Mouse (Mus musculus): ENCODE measurements around the gene Prr14. TPM values are rescaled to one million over a fixed set of nuclear protein-coding genes. Genes with fewer than 3 reads are reported as not detected.
"Not testable (repeated sequence)": the region's sequence is repeated elsewhere in the genome, so short reads cannot be mapped to it uniquely, and the experiment has no call there.

Gene Prr14
- polyA plus RNA-seq (2016; fragmentation: Nextera tagmentation; extraction: Ambion mirVana) = 41.0 and 46.9 TPM in 2 replicates

DNA sequence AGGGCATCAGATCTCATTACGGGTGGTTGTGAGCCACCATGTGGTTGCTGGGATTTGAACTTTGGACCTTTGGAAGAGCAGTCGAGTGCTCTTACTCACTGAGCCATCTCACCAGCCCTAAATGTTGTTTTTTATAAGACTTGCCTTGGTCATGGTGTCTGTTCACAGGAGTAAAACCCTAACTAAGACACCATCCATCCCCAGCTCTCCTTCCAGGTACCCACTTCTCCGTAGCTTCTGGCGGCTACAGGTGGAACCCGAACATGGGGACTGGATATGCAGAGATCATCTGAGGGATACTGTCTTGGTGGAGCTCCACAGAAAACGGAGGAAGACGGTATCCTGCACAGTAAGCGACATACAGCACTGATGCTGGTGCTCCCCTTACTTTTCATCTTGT is at the start of gene Prr14:
TSS of gene Prr14 (plus strand) at position 301 of the 400 bp plus-strand sequence.
- H3K36me3 ChIP-seq = peaks cover 93% of the 10 kb centered on the region
- not testable (repeated sequence) for H3K9me3 ChIP-seq (replicated peaks); H3K4me3 ChIP-seq; H3K27me3 ChIP-seq (ENCODE audit: low read depth, poor library complexity, severe bottlenecking); DNase-seq (ENCODE audit: low spot score); H3K27ac ChIP-seq; H3K4me1 ChIP-seq
- 94% methylated on average over 8 of the region's 8 CpGs for WGBS

DNA sequence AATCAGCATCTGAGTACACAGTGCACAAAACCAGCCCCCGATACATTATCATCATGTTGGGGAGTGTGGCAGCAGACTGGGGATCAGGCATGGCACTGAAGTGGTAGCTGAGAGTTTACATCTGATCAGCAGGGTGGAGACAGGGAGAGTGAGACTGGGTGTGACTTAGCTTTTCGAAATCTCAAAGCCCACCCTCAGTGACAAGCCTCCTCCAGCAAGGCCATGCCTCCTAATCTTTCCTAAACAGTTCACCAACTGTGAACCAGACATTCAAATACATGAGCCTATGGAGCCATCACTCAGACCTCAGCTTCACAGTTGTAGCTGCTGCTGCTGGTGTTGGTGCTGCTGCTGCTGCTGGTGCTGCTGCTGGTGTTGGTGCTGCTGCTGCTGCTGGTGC is 48.0 kb upstream of the Prr14 start:
- DNase-seq (ENCODE audit: low spot score) = no peak
- Histone ChIP-seq H3K36me3 (0 out of 2 replicates have a peak, but pooled peaks cover under 1% of the 10 kb centered on the region), H3K4me3 (no peak overlapping the region), H3K9me3 (replicated peaks) (no peaks in the 10 kb centered on the region), H3K27me3 (ENCODE audit: low read depth, poor library complexity, severe bottlenecking) (no peaks in the 10 kb centered on the region), H3K4me1 (peaks cover under 1% of the 10 kb centered on the region), H3K27ac (no peak overlapping the region)
- 84% methylated on average over 2 of the region's 2 CpGs for WGBS

DNA sequence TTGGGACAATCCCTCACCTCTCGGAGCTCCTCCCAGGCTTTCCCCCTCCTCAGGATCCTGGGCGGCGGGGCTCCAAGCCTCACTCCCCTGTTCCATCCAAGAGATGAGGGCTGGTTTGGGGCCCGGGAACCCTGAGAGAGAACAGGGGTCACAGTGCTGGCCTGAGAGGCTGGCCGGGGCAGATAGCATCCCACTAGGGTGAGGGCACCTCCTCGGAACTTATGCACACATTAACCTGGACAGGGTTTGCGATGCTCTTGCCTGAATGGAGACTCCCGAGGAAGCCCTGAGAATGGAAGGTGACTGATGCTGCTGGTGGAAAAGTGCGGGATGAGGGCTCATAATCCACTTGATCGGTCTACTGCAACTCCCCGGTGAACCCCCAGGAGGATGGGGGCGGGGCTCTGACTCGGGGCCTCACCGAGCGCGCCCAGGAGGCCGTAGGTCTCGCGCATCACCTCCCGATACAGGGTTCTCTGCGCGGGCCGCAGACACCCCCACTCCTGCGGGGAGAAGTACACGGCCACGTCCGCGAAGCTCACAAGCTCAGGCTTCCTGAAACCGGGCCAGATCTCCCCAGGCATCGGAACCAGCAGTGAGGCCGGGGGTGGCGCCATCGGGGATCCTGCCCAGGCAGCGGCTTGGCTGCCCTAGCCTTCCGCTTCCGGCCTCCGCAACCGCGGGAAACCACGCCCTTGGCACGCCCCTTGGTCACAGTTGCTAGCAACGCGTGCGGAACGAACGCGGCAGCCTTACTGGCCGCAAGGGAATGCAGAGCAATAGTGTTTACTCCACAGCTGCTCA is 37.8 kb upstream of the Prr14 start, which contains the start of gene Zfp688:
TSS of gene Zfp688 (minus strand) at position 681 of the 804 bp plus-strand sequence.
- peak; percentile 98 for DNase-seq (ENCODE audit: low spot score)
- 1% methylated on average over 48 of the region's 48 CpGs for WGBS
- peak within 1 kb of the TSS; percentile 82 for H3K4me3 ChIP-seq
- peaks cover 29% of the 10 kb centered on the region for H3K36me3 ChIP-seq
- H3K4me1 ChIP-seq = peaks cover 15% of the 10 kb centered on the region
- peaks cover 15% of the 10 kb centered on the region for H3K27me3 ChIP-seq (ENCODE audit: low read depth, poor library complexity, severe bottlenecking)
- H3K27ac ChIP-seq = peak within 1 kb of the TSS; percentile 91
- no peaks in the 10 kb centered on the region for H3K9me3 ChIP-seq (replicated peaks)

DNA sequence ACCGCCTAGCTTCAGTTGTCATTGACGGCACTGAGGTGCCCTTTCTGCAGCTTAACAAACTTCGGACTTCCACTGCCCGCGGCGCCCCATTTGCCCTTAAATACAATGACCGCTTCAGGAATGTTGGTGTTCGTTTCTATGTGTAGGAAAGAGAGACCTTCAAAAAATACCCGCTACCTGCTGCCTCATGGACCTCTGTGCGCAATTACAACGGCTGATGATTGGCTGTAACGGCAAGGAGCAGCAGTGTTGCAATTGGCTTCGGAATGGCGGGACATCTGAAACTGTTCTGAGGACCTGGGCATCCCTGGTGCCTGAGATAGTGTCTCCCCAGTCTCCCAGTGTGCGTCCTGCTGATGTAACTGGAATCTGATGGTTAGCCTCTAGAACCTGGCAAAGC is 37.2 kb upstream of the Prr14 start:
- no peaks in the 10 kb centered on the region for H3K9me3 ChIP-seq (replicated peaks)
- peaks cover 29% of the 10 kb centered on the region for H3K36me3 ChIP-seq
- 0 out of 2 replicates have a peak overlapping the region, but pooled peaks have one; percentile 91 for H3K27ac ChIP-seq
- H3K27me3 ChIP-seq (ENCODE audit: low read depth, poor library complexity, severe bottlenecking) = peaks cover 15% of the 10 kb centered on the region
- peak overlapping the region; percentile 82 for H3K4me3 ChIP-seq
- WGBS = 2% methylated on average over 15 of the region's 15 CpGs
- peaks cover 15% of the 10 kb centered on the region for H3K4me1 ChIP-seq
- DNase-seq (ENCODE audit: low spot score) = no peak

DNA sequence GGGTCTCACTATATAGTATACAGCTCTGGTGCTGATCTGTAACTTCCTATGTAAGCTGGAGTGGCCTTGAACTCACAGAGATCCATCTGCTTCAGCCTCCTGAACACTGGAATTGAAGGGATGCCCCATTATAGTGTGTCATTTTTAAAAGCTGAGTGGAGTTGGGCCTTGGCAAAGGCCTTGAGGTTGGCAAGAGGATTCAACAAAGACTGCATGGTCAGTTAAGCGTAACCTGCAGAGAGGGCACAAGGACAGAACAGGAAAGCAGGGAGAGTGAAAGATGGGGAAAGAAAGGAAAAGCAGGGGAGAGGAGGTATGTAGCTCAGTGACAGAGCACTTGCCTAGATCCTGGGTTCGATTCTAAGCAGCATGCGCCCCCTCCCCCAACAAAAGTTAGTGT is 34.1 kb upstream of the Prr14 start:
- WGBS = 87% methylated on average over 3 of the region's 3 CpGs
- DNase-seq (ENCODE audit: low spot score) = no peak
- H3K27me3 ChIP-seq (ENCODE audit: low read depth, poor library complexity, severe bottlenecking) = peaks cover 15% of the 10 kb centered on the region
- H3K4me1 ChIP-seq = peaks cover 15% of the 10 kb centered on the region
- H3K36me3 ChIP-seq = no peaks in the 10 kb centered on the region
- no peak overlapping the region for H3K27ac ChIP-seq
- no peaks in the 10 kb centered on the region for H3K9me3 ChIP-seq (replicated peaks)
- no peak overlapping the region for H3K4me3 ChIP-seq

DNA sequence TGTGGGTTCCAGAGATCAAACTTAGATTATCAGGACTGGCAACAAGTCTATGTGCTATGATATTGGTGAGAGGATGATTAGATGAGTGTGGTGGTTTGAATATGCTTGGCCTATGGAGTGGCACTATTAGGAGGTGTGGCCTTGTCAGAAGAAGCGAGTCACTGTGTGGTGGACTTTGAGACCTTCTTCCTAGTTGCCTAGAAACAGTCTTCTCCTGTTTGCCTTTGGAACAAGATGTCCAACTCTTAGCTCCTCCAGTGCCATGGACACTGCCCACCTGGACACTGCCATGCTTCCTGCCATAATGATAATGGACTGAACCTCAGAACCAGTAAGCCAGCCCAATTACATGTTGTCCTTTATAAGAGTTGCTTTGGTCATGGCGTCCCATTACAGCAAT is 33.5 kb upstream of the Prr14 start:
- Histone ChIP-seq H3K27me3 (ENCODE audit: low read depth, poor library complexity, severe bottlenecking) (peaks cover 15% of the 10 kb centered on the region), H3K4me3 (no peak overlapping the region), H3K4me1 (peaks cover 14% of the 10 kb centered on the region), H3K27ac (no peak overlapping the region), H3K36me3 (no peaks in the 10 kb centered on the region), H3K9me3 (replicated peaks) (no peaks in the 10 kb centered on the region)
- DNase-seq (ENCODE audit: low spot score) = no peak
- 91% methylated on average over 2 of the region's 2 CpGs for WGBS

DNA sequence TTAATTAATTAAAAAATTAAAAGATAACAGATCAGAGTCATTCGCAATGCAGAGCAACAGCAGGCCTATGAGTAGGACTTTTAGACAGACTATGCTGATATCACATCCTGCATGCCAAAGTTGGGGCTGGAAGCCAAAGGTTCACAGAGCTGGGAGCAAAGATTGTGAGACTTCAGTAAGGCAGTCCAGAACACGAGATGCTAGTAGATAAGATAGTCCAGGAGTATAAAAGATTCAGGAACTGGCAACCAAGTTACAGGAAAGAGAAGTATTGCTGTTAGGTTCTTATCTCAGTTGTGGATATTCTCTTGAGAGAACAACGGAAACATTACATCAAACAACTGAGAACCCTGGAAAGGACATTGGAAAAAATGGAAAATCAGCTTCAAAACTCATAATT is 33.1 kb upstream of the Prr14 start:
- 76% methylated on average over 3 of the region's 3 CpGs for WGBS
- H3K4me3 ChIP-seq = no peak overlapping the region
- no peak overlapping the region for H3K27ac ChIP-seq
- peaks cover 15% of the 10 kb centered on the region for H3K27me3 ChIP-seq (ENCODE audit: low read depth, poor library complexity, severe bottlenecking)
- H3K36me3 ChIP-seq = no peaks in the 10 kb centered on the region
- no peak for DNase-seq (ENCODE audit: low spot score)
- peaks cover 10% of the 10 kb centered on the region for H3K4me1 ChIP-seq
- H3K9me3 ChIP-seq (replicated peaks) = no peaks in the 10 kb centered on the region

DNA sequence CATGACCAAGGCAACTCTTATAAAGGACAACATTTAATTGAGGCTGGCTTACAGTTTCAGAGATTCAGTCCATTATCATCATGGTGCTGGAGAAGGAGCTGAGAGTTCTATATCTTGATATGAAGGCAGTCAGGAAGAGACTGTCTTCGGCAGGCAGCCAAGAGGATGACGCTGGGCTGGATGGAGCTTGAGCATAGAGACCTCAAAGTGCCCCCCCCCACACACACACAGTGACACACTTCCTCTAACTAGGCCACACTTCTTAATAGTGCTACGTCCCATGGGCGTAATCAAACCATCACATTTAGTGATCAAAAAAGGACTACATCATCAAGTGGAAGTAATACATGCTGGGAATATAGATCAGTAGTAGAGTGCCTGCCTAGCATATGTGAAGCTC is 24.2 kb upstream of the Prr14 start:
- WGBS = 97% methylated on average over 4 of the region's 4 CpGs
- H3K27me3 ChIP-seq (ENCODE audit: low read depth, poor library complexity, severe bottlenecking) = no peaks in the 10 kb centered on the region
- no peaks in the 10 kb centered on the region; the same call in none of the 2 replicates for H3K9me3 ChIP-seq (replicated peaks)
- no peak overlapping the region for H3K4me3 ChIP-seq
- H3K4me1 ChIP-seq = no peaks in the 10 kb centered on the region
- no peak for DNase-seq (ENCODE audit: low spot score)
- no peaks in the 10 kb centered on the region for H3K36me3 ChIP-seq
- H3K27ac ChIP-seq = no peak overlapping the region

DNA sequence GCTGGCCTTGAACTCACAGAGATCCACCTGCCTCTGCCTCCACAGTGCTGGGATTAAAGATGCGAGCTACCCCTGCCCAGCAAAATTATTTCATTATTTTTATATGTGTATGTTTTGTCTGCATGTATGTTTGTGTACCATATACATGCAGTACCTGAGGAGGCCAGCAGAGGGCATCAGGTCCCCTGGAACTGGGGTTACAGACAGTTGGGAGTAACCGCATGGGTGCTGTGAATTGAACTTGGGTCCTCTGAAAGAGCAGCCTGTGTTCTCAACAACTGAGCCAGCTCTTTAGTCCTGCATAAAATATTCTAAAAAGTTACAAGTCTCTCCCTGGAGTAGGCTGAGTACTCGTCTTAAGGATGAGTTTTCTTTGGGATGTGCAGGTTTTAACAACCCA is 21.7 kb upstream of the Prr14 start:
- Histone ChIP-seq H3K9me3 (replicated peaks) (no peaks in the 10 kb centered on the region; the same call in none of the 2 replicates), H3K27me3 (ENCODE audit: low read depth, poor library complexity, severe bottlenecking) (no peaks in the 10 kb centered on the region), H3K27ac (no peak overlapping the region), H3K4me1 (no peaks in the 10 kb centered on the region), H3K4me3 (no peak overlapping the region), H3K36me3 (peaks cover 15% of the 10 kb centered on the region)
- DNase-seq (ENCODE audit: low spot score) = peak; percentile 38
- 84% methylated on average over 3 of the region's 3 CpGs for WGBS

DNA sequence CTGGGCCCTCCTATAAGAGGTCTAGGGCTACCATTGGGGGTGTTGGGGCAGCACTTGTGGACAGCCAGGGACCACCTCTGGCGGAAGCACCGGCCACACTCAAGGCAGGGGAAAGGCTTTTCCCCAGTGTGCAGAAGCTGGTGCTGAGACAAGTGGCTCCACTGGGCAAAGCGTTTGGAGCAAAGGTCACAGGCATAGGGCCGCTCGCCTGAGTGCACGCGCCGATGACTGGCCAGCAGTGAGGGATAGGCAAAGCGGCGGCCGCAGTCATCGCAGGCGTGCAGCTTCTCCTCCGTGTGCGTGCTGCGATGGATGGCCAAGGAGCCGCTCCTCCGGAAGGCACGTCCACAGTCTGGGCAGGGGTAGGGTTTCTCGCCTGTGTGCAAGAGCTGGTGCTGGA is 15.4 kb upstream of the Prr14 start:
- H3K4me3 ChIP-seq = 0 out of 2 replicates have a peak overlapping the region, but pooled peaks have one; percentile 12
- H3K9me3 ChIP-seq (replicated peaks) = no peaks in the 10 kb centered on the region
- 86% methylated on average over 20 of the region's 20 CpGs for WGBS
- peaks cover 8% of the 10 kb centered on the region for H3K4me1 ChIP-seq
- peaks cover 61% of the 10 kb centered on the region for H3K36me3 ChIP-seq
- H3K27me3 ChIP-seq (ENCODE audit: low read depth, poor library complexity, severe bottlenecking) = no peaks in the 10 kb centered on the region
- no peak overlapping the region; the same call in 1 of the 2 replicates for H3K27ac ChIP-seq
- no peak for DNase-seq (ENCODE audit: low spot score)

DNA sequence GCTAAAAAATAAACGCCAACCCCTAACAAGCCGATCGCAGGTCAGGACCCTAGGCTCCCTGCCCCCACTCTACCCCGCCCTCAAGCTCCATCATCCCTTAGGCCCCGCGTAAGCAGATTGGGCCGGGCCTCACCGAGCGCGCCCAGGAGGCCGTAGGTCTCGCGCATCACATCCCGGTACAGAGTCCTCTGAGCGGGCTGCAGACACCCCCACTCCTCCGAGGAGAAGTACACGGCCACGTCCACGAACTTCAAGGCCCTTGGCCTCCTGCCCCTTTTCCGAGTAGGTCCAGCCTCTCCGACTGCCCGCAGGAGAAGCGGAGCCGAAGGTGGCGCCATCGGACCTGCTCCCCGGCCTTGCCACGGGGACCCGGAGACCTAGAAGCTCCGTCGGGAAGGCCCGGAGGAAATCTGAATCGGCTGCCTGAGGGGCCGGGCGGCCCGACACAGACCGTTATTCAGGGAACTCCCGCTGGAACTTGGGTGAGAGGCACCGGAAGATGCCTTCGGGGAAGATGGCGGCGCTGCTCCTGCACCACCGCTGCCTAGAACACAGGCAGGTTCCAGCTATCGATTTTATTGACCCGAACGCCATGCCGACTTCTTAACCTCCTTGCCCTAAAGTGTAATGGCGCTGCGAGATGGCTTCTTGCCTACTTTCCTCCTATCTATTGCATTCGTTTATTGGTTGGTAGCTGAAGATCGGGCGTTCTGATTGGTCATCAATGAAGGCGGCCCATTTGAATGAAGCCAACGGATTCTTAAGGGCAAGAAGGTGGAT is 10.7 kb upstream of the Prr14 start, which contains the start of gene Zfp689:
TSS of gene Zfp689 (minus strand) at position 638 of the 780 bp plus-strand sequence.
- WGBS = under 1% methylated on average over 54 of the region's 54 CpGs

DNA sequence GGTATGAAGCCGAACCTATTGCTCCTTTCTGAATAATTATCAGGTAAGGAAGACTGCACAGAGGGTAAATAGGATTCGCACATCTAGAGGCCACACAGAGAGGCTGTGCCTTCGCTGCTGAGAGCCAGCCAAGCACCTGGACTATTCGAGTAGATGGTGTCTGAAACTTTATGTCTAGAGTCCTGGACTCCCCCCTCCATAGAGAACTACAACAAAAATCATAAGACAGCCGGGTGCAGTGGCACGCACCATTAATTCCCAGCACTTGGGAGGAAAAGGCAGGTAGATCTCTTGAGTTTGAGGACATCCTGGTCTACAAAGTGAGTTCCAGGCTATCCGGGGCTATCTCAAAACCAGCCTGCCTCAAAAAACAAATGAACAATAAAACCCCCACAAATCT is 9.4 kb upstream of the Prr14 start:
- no peaks in the 10 kb centered on the region for H3K9me3 ChIP-seq (replicated peaks)
- WGBS = 87% methylated on average over 7 of the region's 7 CpGs
- DNase-seq (ENCODE audit: low spot score) = no peak
- H3K27ac ChIP-seq = peak overlapping the region; percentile 99; the same call in 1 of the 2 replicates
- H3K36me3 ChIP-seq = peaks cover 70% of the 10 kb centered on the region
- H3K4me1 ChIP-seq = peaks cover 41% of the 10 kb centered on the region
- no peaks in the 10 kb centered on the region for H3K27me3 ChIP-seq (ENCODE audit: low read depth, poor library complexity, severe bottlenecking)
- peak overlapping the region; percentile 96 for H3K4me3 ChIP-seq

More for the DNA sequence above, 10.7 kb upstream of the Prr14 start, which contains the start of gene Zfp689:
- no peaks in the 10 kb centered on the region for H3K9me3 ChIP-seq (replicated peaks)
- peaks cover 72% of the 10 kb centered on the region for H3K36me3 ChIP-seq
- H3K4me1 ChIP-seq = peaks cover 41% of the 10 kb centered on the region
- H3K27me3 ChIP-seq (ENCODE audit: low read depth, poor library complexity, severe bottlenecking) = no peaks in the 10 kb centered on the region
- peak within 1 kb of the TSS; percentile 96 for H3K4me3 ChIP-seq
- DNase-seq (ENCODE audit: low spot score) = peak; percentile 88
- peak within 1 kb of the TSS; percentile 99 for H3K27ac ChIP-seq

DNA sequence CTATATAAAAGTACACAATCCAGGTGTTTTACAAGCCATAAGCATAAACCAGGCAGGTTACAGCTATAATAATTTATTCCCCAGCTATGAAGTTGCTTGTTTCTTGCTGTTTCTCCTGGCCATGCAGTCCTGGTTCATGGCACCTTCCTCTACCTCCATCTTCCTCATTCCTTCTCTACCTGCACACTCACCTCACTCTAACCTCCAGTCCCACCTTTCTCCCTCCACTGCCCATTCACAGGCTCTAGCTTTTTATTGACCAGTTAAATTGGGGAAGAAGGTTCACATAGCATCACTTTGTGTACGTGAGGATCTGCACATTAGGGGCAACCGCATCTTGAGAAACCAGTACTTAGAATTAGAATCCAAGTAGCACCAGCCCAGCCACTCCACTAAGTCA is 6.4 kb upstream of the Prr14 start:
- Histone ChIP-seq H3K9me3 (replicated peaks) (no peaks in the 10 kb centered on the region), H3K27me3 (ENCODE audit: low read depth, poor library complexity, severe bottlenecking) (no peaks in the 10 kb centered on the region), H3K36me3 (peaks cover 75% of the 10 kb centered on the region), H3K4me1 (peaks cover 35% of the 10 kb centered on the region), H3K27ac (no peak overlapping the region), H3K4me3 (no peak overlapping the region)
- no peak for DNase-seq (ENCODE audit: low spot score)
- WGBS = 93% methylated on average over 2 of the region's 2 CpGs

Data from limb, embryonic 10.5 days (tissue).